Mouse (Mus musculus) MEL (cell line): ENCODE measurements at regions not wholly inside any gene's neighbourhood (a gene's known extent, or its start where the extent isn't known, plus 50 kb on each side); places are given as distances from the start of the nearest gene placed in this dataset.

ENCODE experiments used
- DNase-seq: peaks from one replicate; pipeline ENCODE4 v3.0.0; 2011; ENCODE audit warnings: low read depth, low spot score
- H3K27ac ChIP-seq: 2 replicates; pipeline ENCODE4 v1.5.1; 2012; ENCODE audit warnings: low read depth, mild to moderate bottlenecking, control low read depth, low read length, moderate library complexity; ENCODE audit not compliant: control insufficient read depth
- H3K27me3 ChIP-seq, 2 experiments: fragments of 150-350 bp in 1 of 2; sonication (generic) in 1 of 2; 2 replicates each; pipeline ENCODE4 v1.6.1; 2012; ENCODE audit warnings: low read length in 2 of 2, mild to moderate bottlenecking in 2 of 2, improper control_type of control experiment in 1 of 2, moderate library complexity in 1 of 2; ENCODE audit not compliant: insufficient read depth in 2 of 2, control insufficient read depth in 1 of 2
- H3K36me3 ChIP-seq, 2 experiments: 2 replicates each; pipeline ENCODE4 v1.6.1; 2012 to 2014; ENCODE audit warnings: low read length in 2 of 2, improper control_type of control experiment in 1 of 2, inconsistent platforms in 1 of 2, mild to moderate bottlenecking in 1 of 2; ENCODE audit not compliant: insufficient read depth in 2 of 2, control insufficient read depth in 1 of 2
- H3K4me1 ChIP-seq, 2 experiments: fragments of 150-350 bp in 1 of 2; sonication (generic) in 1 of 2; 2 replicates each; pipeline ENCODE4 v1.6.1; 2012; ENCODE audit warnings: low read length in 2 of 2, improper control_type of control experiment in 1 of 2, mild to moderate bottlenecking in 1 of 2; ENCODE audit not compliant: insufficient read depth in 2 of 2, control insufficient read depth in 1 of 2
- H3K4me3 ChIP-seq, 2 experiments: fragments of 150-350 bp in 1 of 2; sonication (generic) in 1 of 2; 2 replicates each; pipeline ENCODE4 v1.5.1; 2012; ENCODE audit warnings: low read depth in 2 of 2, low read length in 2 of 2, mild to moderate bottlenecking in 2 of 2, moderate library complexity in 2 of 2, control low read depth in 1 of 2, improper control_type of control experiment in 1 of 2; ENCODE audit not compliant: control insufficient read depth in 1 of 2, insufficient read depth in 1 of 2
- H3K79me2 ChIP-seq: 2 replicates; pipeline ENCODE4 v1.6.1; 2012; ENCODE audit warnings: mild to moderate bottlenecking, low read length, moderate library complexity; ENCODE audit not compliant: control insufficient read depth, poor library complexity, insufficient read depth
- H3K9ac ChIP-seq: 2 replicates; pipeline ENCODE4 v1.6.1; 2012; ENCODE audit warnings: low read depth, mild to moderate bottlenecking, control low read depth, low read length, moderate library complexity; ENCODE audit not compliant: control insufficient read depth, poor library complexity, severe bottlenecking
- H3K9me3 ChIP-seq: fragments of 150-350 bp; sonication (generic); replicated peaks from 2 replicates; pipeline ENCODE4 v1.6.1; 2012; ENCODE audit warnings: mild to moderate bottlenecking, low read length, improper control_type of control experiment, moderate library complexity; ENCODE audit not compliant: insufficient read depth
- CHD1 ChIP-seq: IDR thresholded peaks from 2 replicates; pipeline ENCODE4 v1.6.1; 2012; ENCODE audit warnings: low read depth, mild to moderate bottlenecking, inconsistent platforms, low read length, improper control_type of control experiment
- CHD2 ChIP-seq: IDR thresholded peaks from 2 replicates; pipeline ENCODE4 v1.6.1; 2011; ENCODE audit warnings: low read length, improper control_type of control experiment
- ELF1 ChIP-seq: IDR thresholded peaks from 2 replicates; pipeline ENCODE4 v1.6.1; 2014; ENCODE audit warnings: low read depth, mild to moderate bottlenecking, inconsistent platforms, low read length, improper control_type of control experiment, moderate library complexity
- ETS1 ChIP-seq: IDR thresholded peaks from 2 replicates; pipeline ENCODE4 v1.6.1; 2012; ENCODE audit warnings: low read depth, mild to moderate bottlenecking, inconsistent platforms, low read length, improper control_type of control experiment, moderate library complexity
- GABPA ChIP-seq: IDR thresholded peaks from 2 replicates; pipeline ENCODE4 v1.6.1; 2012; ENCODE audit warnings: low read depth, mild to moderate bottlenecking, inconsistent platforms, low read length, improper control_type of control experiment, moderate library complexity
- GATA1 ChIP-seq: IDR thresholded peaks from 2 replicates; pipeline ENCODE4 v1.6.1; 2011; ENCODE audit warnings: low read depth, low read length, improper control_type of control experiment
- HCFC1 ChIP-seq: IDR thresholded peaks from 2 replicates; pipeline ENCODE4 v1.6.1; 2012; ENCODE audit warnings: low read depth, mild to moderate bottlenecking, inconsistent platforms, low read length, improper control_type of control experiment, moderate library complexity
- JUND ChIP-seq: IDR thresholded peaks from 2 replicates; pipeline ENCODE4 v1.6.1; 2011; ENCODE audit warnings: low read depth, mild to moderate bottlenecking, improper control_type of control experiment, low read length
- MAFK ChIP-seq: IDR thresholded peaks from 2 replicates; pipeline ENCODE4 v1.6.1; 2011; ENCODE audit warnings: low read depth, mild to moderate bottlenecking, low read length, improper control_type of control experiment, borderline replicate concordance
- MAX ChIP-seq: IDR thresholded peaks from 2 replicates; pipeline ENCODE4 v1.6.1; 2011; ENCODE audit warnings: low read length, improper control_type of control experiment
- MYC ChIP-seq: IDR thresholded peaks from 2 replicates; pipeline ENCODE4 v1.6.1; 2011; ENCODE audit warnings: low read depth, mild to moderate bottlenecking, low read length, improper control_type of control experiment, moderate library complexity
- NELFE ChIP-seq: IDR thresholded peaks from 2 replicates; pipeline ENCODE4 v1.6.1; 2011; ENCODE audit warnings: low read depth, low read length, improper control_type of control experiment
- NRF1 ChIP-seq: IDR thresholded peaks from 2 replicates; pipeline ENCODE4 v1.6.1; 2014; ENCODE audit warnings: low read depth, mild to moderate bottlenecking, inconsistent platforms, low read length, improper control_type of control experiment, moderate library complexity; ENCODE audit not compliant: poor library complexity, insufficient read depth, severe bottlenecking
- RCOR1 ChIP-seq: IDR thresholded peaks from 2 replicates; pipeline ENCODE4 v1.6.1; 2012; ENCODE audit warnings: low read depth, mild to moderate bottlenecking, inconsistent platforms, low read length, improper control_type of control experiment
- TBP ChIP-seq: IDR thresholded peaks from 2 replicates; pipeline ENCODE4 v1.8.0; 2011; ENCODE audit warnings: low read depth, low read length, improper control_type of control experiment
- TCF12 ChIP-seq: IDR thresholded peaks from 2 replicates; pipeline ENCODE4 v1.6.1; 2014; ENCODE audit warnings: low read depth, mild to moderate bottlenecking, inconsistent platforms, low read length, improper control_type of control experiment, moderate library complexity
- USF1 ChIP-seq: IDR thresholded peaks from 2 replicates; pipeline ENCODE4 v1.6.1; 2014; ENCODE audit warnings: low read depth, mild to moderate bottlenecking, inconsistent platforms, low read length, improper control_type of control experiment, moderate library complexity
- ZC3H11A ChIP-seq: IDR thresholded peaks from 2 replicates; pipeline ENCODE4 v1.6.1; 2012; ENCODE audit warnings: low read depth, mild to moderate bottlenecking, inconsistent platforms, low read length, improper control_type of control experiment
- ZKSCAN1 ChIP-seq: IDR thresholded peaks from 2 replicates; pipeline ENCODE4 v1.6.1; 2012; ENCODE audit warnings: low read depth, mild to moderate bottlenecking, inconsistent platforms, low read length, improper control_type of control experiment, moderate library complexity

DNA sequence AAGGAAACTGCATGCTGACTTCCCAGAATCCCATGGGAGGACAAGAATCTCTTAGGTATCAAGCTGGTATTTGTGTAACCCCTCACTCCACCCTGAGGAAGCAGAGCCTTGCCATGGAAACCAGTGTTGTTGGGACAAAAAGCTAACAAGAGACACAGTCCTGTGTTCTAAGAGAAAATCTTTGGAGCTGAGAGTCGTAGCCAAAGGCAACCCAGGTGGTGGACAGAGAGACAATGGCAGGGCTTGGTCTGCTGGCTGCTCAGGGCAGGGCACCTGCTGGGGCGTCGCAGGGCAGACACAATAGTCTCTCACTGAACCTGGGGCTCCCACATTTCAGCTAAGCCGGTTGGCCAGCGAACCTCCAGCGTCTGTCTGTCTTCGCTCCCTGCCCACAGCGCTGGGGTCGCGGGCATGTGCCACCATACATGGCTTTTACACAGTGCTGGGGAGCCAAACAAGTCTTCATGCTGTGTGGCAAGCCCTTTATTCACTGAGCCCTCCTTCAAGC lies 161.0 kb upstream of the Sulf2 start:
- Histone ChIP-seq H3K9ac (no peak overlapping the region), H3K27ac (no peak overlapping the region), H3K9me3 (no peaks in the 10 kb centered on the region), H3K27me3 (no peaks in the 10 kb centered on the region), H3K79me2 (no peaks in the 10 kb centered on the region), H3K36me3 (no peaks in the 10 kb centered on the region), H3K4me1 (no peaks in the 10 kb centered on the region), H3K4me3 (no peak overlapping the region)
- TF ChIP-seq MYC (no peak), JUND (no peak), ETS1 (no peak), TCF12 (no peak), HCFC1 (no peak), ELF1 (no peak), RCOR1 (no peak), MAFK (no peak), CHD2 (no peak), USF1 (no peak), GATA1 (no peak), GABPA (no peak)
- DNase-seq: no peak

DNA sequence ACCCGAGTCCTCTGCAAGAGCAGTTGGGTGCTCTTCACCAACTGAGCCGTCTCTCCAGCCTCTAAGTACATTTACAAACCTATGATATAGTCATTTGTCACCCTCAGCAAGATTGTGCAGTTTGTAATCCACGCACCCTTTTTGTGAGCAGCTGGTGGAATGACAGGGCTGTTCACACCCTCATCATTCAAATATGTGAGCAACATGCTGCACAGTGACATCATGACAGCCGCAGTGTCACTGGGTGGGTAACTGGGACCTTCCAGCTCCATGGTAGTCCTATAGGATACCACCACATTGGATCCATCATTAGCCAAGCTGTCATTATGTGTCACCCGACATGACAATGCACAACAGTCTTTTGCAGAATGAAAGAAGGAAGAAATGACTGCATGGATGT lies 155.0 kb upstream of the Sulf2 start:
- TF ChIP-seq TBP (no peak), ZC3H11A (no peak), GABPA (no peak), MAX (no peak), NELFE (no peak), CHD1 (no peak), ZKSCAN1 (no peak), MAFK (no peak), USF1 (no peak), NRF1 (no peak)

More for the DNA sequence above, 155.0 kb upstream of the Sulf2 start:
- no peak overlapping the region for H3K9ac ChIP-seq
- H3K36me3 ChIP-seq: no peaks in the 10 kb centered on the region
- H3K27me3 ChIP-seq: no peaks in the 10 kb centered on the region
- H3K79me2 ChIP-seq: no peaks in the 10 kb centered on the region
- no peaks in the 10 kb centered on the region for H3K4me1 ChIP-seq
- DNase-seq: no peak
- H3K4me3 ChIP-seq: no peak overlapping the region
- H3K27ac ChIP-seq: no peak overlapping the region
- no peaks in the 10 kb centered on the region for H3K9me3 ChIP-seq
